Mouse (Mus musculus) retina, postnatal 1 day (tissue): ENCODE data around the gene Sik3.

Experiments
- DNase-seq: peaks from one replicate; pipeline ENCODE4 v3.0.0-alpha.2; 2012

The Sik3 gene

DNA sequence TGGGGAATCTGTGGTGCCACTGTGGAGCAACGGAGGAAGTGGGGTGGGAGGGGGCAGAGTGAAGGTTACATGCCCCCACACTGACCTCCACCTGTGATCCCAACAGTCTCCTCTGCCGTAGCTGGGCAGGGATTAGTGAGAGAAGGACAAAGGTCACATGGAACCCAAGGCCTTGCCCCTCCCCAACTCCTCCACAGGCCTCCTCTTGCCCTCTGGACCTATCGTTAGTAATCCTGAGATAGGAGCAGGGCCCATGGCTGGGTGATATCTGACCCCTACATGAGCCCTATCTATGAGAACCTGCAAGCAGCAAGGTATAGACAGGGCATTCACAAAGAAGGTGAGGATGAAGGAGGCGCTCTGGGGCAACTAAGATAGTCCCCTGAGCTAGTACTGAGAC lies 223.0 kb downstream of the Sik3 start:
- no peak for DNase-seq

DNA sequence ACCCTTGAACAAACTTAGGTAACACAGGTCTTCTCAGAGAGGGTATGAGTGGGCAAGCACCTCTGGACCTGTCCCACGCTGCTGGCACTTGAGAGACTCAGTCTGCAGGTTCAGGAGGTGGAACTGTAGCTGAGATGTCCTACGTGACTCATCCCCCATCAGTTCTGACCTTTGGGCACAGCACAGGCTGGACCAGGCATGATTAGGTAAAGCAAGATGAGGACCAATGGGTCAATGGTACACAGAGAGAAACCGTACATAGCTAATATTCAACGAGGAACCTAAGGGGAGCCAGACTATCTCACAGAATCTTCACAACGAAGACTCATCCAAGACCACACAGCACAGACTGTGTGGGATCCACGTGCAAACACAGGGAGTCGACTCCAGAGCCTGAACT lies 226.2 kb downstream of the Sik3 start:
- DNase-seq = no peak

DNA sequence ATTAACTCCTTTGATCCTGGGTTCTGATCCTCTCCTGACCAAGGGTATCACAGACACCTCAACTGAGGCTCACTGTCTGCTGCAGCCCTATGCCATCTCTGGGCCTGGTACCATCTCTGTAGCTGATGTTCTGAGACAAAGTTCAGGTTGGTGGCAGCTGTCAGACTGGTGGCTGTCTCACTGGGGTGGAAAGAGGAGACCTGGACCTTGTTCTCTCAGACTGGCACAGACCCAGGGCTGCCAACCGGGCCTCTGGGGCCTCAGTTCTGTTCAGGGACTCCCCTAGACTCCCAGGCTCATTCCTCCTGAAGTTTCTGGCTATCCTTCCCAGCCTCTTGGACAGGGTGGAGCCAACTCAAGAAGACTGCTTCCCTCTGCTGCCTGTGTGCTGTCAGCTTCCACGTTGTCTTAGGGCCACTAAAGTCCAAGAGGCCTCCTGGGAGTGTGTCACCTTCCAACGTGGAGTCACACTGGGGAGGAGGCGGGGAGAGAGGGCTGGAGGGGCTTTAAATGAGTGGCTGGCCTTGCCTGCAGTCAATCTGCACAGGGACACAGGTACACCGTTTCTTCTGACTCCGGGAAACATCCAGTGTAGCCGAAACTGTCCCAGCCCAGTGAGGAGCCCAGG lies 228.0 kb downstream of the Sik3 start, which contains the start of gene Apoa4:
Gene Apoa4 (plus strand): TSS at position 171 of the 628 bp plus-strand sequence.
- DNase-seq = no peak

DNA sequence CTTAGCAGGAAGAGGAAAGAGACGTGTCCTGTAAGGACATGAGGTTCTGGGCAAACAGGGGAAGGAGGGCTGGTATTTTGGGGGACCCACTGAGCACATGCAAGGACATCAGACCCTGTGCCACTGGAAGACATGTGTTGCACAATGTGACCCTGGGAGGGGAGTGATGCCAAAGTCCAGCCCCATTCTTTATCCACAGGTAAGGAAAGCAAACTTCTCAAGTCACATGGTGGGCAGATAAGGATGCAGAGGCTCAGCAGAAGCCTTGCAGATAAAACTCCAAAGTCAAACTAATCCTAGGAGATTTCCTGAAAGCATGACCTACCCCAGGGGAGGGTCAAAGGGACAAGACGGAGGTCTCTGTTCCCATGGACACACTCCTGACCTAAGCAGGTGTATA lies 229.2 kb downstream of the Sik3 start:
- no peak for DNase-seq

DNA sequence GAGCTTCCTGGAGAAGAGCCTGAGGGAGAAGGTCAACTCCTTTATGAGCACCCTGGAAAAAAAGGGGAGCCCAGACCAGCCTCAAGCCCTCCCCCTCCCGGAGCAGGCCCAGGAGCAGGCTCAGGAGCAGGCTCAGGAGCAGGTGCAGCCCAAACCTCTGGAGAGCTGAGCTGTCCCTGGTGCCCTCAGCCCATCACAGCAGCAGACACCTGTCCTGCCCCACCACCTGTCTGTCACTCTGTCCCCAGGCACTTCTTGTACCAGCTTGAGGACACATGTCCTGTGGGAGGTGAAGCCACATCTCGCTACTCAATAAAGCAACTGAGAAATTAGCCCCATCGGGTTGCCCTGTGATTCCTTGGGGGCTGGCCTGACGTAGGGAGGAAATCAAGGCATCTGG lies 230.5 kb downstream of the Sik3 start:
- no peak for DNase-seq

DNA sequence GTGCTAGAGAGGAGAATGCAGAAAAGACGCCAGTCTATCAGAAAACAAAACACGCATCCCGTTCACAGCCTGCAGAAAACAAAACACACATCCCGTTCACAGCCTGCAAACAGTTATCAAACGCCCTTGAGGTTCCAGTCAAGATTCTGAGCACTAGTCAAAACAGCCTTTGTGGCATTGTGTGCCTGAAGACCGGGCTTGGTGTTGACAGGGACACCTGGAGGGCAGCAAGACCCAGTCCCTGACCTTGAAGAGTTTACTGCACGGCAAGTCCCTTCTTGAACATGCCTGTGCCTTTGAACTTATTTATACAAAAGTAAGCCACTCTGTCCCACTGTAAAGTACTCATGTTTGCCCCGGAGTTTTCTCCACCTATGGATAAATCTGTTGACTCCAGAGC lies 231.0 kb downstream of the Sik3 start:
- no peak for DNase-seq

DNA sequence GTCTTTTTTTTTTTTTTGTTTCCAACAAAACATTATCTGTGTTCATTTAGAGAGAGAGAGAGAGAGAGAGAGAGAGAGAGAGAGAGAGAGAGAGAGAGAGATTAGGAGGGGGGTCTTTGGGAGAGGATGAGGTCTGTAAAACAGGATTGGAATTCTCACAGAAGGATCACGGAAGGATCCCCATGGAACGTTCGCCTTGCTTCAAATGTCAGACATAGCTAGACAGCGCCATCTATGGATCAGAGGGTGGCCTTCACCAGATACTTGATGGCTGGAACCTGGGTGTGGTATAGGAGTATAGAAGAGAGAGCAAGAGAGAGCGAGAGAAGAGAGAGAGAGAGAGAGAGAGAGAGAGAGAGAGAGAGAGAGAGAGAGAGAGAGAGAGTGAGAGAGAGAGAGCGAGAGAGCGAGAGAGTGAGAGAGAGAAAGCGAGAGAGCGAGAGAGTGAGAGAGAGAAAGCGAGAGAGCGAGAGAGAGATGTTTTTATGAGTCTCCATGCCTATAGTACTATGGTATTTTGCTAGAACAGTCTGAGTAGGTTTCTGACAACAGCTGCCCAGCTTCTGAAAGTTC lies 234.2 kb downstream of the Sik3 start:
- peak; percentile 92 for DNase-seq

DNA sequence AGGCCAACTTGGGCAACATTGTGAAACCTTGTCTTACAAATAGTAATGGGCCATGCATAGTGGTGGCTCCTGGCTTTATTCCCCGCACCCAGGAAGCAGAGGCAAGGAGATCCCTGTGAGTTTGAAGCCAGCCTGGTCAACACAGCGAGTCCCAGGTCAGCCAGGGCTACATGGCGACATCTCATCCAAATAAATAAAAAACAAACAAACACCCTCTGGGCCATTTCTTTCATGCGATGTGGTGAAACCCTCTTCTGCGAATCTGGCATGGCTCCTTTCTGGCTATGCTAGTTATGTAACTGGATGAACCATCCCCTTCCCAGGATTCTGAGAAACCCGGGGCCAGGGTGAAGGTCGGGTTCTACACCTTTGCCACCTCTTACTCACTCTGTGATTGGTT lies 243.6 kb downstream of the Sik3 start:
- DNase-seq = no peak

DNA sequence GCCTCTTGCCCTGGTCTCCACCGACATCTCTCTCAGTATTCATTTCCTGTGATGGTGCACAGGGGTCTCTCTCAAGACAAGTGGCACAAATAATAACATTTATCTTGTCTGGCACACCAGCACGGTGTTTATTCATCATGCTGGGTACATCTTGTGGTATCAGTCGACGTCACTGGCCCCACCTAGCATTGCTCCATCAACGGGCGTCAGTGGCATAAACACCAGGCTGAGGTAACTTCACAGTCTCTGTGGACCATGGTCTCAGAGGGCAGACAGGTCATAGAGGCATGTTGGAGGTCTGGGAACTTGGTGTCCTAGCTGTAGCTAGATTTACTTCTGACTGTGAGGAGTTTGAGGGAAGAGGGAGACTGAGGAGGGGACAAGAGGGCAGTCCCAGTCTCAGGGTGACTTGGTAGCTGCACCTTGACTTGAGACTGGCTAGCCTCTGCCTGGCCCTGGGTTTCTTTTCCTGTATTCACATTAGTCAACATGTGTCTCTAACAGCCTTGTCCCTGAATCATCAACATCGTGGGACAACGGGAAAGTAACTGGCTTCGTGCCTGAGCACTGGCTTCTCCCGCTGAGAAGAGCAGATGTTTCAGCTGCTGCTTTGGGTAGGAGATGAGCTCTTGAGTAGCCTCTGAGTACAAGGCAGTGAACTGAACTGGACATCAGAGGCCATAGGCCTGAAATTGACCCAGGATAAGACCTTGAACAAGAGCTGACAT lies 244.2 kb downstream of the Sik3 start:
- DNase-seq = no peak

DNA sequence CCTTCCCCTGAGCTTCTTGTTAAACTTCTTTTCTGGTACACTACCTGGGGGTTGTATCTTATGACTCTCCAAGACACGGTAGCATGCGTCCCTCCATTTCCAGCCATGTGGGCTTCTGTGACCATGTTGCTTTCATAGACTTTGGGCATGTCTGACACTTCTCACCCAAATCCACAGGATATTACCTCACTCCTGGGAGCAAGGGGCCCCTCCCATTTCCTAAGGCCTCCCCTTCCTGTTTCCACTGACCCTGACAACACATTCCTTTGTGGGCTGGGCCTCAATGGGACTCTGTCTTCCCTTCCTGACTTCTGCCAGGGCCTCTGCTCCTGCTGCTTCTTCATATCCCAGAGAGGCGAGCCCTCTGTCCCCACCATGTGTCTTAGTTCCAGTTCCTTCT lies 244.9 kb downstream of the Sik3 start:
- DNase-seq = no peak

DNA sequence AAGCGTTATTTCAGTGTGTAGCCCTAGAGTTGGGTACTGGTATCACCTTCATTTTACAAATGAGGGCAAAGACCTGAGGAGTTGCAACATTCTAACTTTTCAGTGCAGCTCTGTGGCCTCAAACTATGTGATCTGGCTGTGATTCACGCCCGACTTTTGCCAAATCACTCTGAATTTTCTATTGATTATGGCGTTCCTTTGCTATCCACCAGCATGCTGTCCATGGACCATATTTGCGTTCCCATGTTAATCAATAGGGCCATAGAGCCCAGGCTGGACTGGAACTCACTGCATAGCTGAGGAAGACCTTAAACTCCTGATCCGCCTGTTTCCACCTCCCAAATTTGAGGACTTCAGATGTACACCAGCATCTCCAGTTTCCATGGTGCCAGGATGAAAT lies 246.5 kb downstream of the Sik3 start:
- no peak for DNase-seq

DNA sequence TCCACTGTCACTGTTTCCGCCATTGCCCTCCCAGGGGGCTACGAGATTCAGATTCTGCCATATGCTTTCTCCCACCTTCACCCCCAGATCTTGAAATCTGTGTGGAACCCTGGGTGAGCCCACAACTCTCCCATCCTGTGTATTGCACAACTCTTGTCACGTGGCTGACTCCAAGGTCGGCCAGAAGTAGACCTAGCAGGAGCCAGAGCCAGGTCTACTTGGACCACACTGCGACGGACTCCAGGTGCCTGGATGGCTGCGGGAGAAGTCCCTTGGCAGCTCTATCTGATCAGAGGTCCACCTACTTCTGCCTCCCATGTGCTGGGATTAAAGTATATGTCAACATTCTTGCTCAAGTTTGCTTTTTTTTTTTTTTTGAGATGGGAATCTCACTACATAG lies 248.5 kb downstream of the Sik3 start:
- DNase-seq = no peak

DNA sequence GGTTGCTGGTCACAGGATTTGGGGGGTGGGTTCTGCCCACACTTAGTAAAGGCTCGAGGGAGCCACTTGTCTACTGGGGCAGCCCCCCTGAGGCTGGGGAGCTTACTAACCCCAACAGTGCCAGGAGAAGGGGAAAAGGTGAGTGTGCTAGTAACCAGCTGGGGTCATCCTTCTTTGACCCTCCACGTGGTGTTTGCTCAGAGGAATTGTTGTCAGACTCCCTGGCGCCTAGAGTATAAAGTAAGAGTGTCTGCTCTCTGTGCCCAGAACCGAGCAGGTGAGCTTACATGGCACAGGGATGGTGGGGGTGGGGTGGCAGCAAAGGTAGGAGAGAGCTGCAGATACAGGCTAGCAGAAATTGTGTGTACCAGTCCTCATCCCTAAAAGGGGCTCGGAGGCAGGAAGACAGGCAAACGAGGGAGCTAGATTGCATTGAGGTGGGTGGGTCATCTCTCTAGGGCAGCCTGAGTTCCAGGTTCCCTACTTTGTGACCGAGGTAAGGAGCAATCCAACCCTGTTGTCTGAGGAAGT lies 255.8 kb downstream of the Sik3 start, which contains the start of gene Apoa5:
Gene Apoa5 (plus strand): TSS at position 291 of the 531 bp plus-strand sequence.
- no peak for DNase-seq

DNA sequence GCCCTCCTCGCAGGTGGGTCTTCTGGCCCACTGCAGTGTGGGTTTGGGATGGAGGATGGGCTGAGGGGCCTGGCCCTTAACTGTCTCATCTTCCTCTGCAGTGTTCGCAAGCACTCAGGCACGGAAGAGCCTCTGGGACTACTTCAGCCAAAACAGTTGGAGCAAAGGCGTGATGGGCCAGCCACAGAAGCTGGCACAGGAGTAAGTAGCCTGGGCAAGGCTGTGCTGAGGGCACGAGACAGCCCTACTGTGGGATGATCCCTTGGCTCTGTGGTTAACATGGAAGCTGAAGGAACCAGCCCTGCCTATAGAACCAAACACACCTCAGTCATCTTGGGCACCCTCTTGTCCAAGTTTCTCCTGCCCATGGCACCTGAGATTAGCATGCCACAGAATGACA lies 256.5 kb downstream of the Sik3 start:
- no peak for DNase-seq

DNA sequence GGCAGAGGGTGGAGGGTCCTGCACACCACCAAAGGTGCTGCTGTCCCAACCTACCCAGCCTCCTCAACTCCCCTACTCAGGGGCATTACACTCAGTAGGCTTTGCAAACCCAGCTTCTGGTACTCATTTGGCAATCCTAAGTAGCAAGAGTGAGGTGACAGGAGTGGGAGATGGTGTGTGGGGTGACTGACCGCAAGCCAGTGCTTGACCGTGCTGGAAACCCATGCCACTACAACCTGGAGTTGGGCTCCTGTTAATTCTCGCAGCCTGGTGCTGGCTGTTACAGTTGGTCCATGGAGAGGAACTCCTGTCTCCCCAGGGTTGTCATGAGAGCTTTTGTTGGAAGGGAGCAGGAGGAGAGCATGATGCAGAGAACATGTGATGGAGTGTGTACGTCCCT lies 258.2 kb downstream of the Sik3 start:
- DNase-seq = no peak

DNA sequence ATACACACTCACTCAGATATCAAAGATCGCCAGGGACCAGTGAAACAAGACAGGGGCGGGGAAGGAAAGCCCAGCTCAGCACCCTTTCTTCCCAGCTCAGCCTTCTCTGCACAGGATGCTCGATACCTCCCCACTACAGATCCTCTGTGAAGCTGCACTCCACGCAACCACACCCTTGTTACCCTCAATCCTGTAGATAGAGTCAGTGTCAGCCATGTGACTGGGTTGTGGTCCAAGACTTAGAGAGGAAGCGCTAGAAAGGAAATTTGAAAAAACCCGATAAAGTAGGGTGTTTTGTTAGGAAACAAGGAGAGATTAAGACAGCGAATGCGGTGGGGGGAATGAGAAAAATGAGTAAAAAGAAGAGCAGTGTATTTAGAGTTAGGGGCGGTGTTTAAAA lies 259.4 kb downstream of the Sik3 start:
- DNase-seq = no peak

DNA sequence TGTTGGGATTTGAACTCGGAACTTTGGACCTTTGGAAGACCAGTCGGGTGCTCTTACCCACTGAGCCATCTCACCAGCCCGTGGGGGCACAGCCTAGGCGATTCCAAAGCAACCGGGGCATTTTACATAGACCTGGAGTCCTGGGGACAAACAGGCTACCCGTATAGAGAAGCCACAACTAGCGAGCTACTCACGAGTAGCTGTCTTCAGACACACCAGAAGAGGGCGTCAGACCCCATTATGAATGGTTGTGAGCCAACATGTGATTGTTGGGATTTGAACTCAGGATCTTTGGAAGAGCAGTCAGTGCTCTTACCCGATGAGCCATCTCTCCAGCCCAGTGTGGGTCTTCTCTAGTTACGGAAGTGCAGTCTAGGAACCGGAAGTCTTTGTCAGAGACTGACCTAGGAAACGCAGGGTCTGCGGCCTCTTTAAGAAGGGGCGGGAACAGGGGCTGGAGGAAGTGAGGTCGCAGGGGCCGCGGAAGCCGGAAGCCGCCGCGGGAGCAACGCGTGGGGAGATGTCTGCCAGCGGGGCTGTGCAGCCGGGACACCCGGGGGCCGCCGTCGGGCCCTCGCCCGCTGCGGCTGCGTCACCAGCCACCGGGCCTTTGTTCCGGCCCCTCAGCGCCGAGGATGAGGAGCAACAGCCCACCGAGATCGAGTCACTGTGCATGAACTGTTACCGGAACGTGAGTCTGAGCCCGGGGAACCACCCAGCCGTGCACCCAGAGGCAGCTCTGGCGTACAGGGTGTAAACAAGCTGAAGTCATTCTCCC lies 260.2 kb downstream of the Sik3 start, which contains the start of gene Zpr1:
Gene Zpr1 (plus strand): TSS at position 388 of the 778 bp plus-strand sequence.
- peak; percentile 97 for DNase-seq
